Mouse (Mus musculus): ENCODE results near the gene Spindoc. TPM values are rescaled to one million over a fixed set of nuclear protein-coding genes. Genes with fewer than 3 reads are reported as not detected.

The Spindoc gene
- polyA plus RNA-seq, 1 experiment from 2014 or later, result 14.2 TPM

GRCm38 (mm10) chr19:7314976-7315586 lies 67.7 kb downstream of the Spindoc start:
- Histone ChIP-seq H3K27me3 (ENCODE audit: control insufficient read depth, insufficient read depth, low read length) (no peaks in the 10 kb centered on the region), H3K27ac (replicated peaks) (no peak overlapping the region), H3K36me3 (ENCODE audit: control insufficient read depth, insufficient read depth, low read length) (no peaks in the 10 kb centered on the region), H3K4me1 (replicated peaks; ENCODE audit: control insufficient read depth, insufficient read depth) (peaks cover 9% of the 10 kb centered on the region), H3K4me3 (ENCODE audit: low read depth, low read length) (no peak overlapping the region), H3K9ac (ENCODE audit: low read length) (no peak overlapping the region), H3K4me2 (replicated peaks; ENCODE audit: low read depth) (no peak overlapping the region), H3K9me3 (ENCODE audit: control insufficient read depth, low read length) (no peaks in the 10 kb centered on the region)
- ATAC-seq (ENCODE audit: low FRiP score, low TSS enrichment) (no peak), DNase-seq (ENCODE audit: low spot score) (no peak)
- TF ChIP-seq EP300 (optimal IDR thresholded peaks at IDR 0.05) (no peak), CTCF (IDR thresholded peaks at IDR 0.05; ENCODE audit: low read depth) (no peak)
- 63% methylated on average over 8 of the region's 8 CpGs for WGBS

GRCm38 (mm10) chr19:7313660-7314059 lies 69.1 kb downstream of the Spindoc start:
- WGBS, result 62% methylated on average over 2 of the region's 2 CpGs

DNA sequence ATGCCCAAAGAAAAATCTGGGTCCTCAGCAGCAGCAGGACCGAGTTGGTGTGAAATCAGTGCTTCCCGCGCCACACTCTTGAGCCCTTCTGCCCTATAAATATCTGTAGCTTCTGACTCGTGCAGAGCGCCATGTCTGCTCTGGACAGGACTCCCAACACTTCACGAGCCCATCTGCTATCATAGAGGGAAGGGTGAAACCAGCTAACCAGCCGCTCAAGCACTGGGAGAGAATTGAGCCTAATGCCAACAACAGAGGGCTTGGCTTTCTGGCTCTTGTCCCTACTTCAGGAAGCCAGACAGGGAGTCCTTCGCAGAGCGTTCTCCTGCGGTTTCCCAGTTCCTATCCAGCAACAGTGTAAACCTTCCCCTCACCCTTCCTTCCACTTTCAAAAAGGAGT lies 71.5 kb downstream of the Spindoc start:
- no peaks in the 10 kb centered on the region for H3K36me3 ChIP-seq (ENCODE audit: control insufficient read depth, insufficient read depth, low read length)
- no peak for ATAC-seq (ENCODE audit: low FRiP score, low TSS enrichment)
- peak; percentile 41 for DNase-seq (ENCODE audit: low spot score)
- TF ChIP-seq CTCF (IDR thresholded peaks at IDR 0.05; ENCODE audit: low read depth), result no peak
- no peak for TF ChIP-seq EP300 (optimal IDR thresholded peaks at IDR 0.05)
- H3K4me2 ChIP-seq (replicated peaks; ENCODE audit: low read depth), result peak overlapping the region; percentile 37
- H3K27ac ChIP-seq (replicated peaks), result peak overlapping the region; percentile 94
- no peaks in the 10 kb centered on the region for H3K9me3 ChIP-seq (ENCODE audit: control insufficient read depth, low read length)
- peak overlapping the region; percentile 39 for H3K9ac ChIP-seq (ENCODE audit: low read length)
- WGBS, result 20% methylated on average over 10 of the region's 10 CpGs
- H3K4me1 ChIP-seq (replicated peaks; ENCODE audit: control insufficient read depth, insufficient read depth), result peaks cover 25% of the 10 kb centered on the region
- no peaks in the 10 kb centered on the region for H3K27me3 ChIP-seq (ENCODE audit: control insufficient read depth, insufficient read depth, low read length)
- H3K4me3 ChIP-seq (ENCODE audit: low read depth, low read length), result no peak overlapping the region

More at GRCm38 (mm10) chr19:7313660-7314059, 69.1 kb downstream of the Spindoc start:
- peaks cover 18% of the 10 kb centered on the region for H3K4me1 ChIP-seq (replicated peaks; ENCODE audit: control insufficient read depth, insufficient read depth)
- no peaks in the 10 kb centered on the region for H3K36me3 ChIP-seq (ENCODE audit: control insufficient read depth, insufficient read depth, low read length)
- no peak overlapping the region for H3K4me2 ChIP-seq (replicated peaks; ENCODE audit: low read depth)
- no peak overlapping the region for H3K4me3 ChIP-seq (ENCODE audit: low read depth, low read length)
- ATAC-seq (ENCODE audit: low FRiP score, low TSS enrichment), result no peak
- H3K27ac ChIP-seq (replicated peaks), result peak overlapping the region; percentile 63; the same call in 1 of the 2 replicates
- no peaks in the 10 kb centered on the region for H3K27me3 ChIP-seq (ENCODE audit: control insufficient read depth, insufficient read depth, low read length)
- TF ChIP-seq EP300 (optimal IDR thresholded peaks at IDR 0.05) (no peak), CTCF (IDR thresholded peaks at IDR 0.05; ENCODE audit: low read depth) (no peak)
- no peaks in the 10 kb centered on the region for H3K9me3 ChIP-seq (ENCODE audit: control insufficient read depth, low read length)
- DNase-seq (ENCODE audit: low spot score), result no peak
- no peak overlapping the region for H3K9ac ChIP-seq (ENCODE audit: low read length)

GRCm38 (mm10) chr19:7310704-7311103 lies 72.1 kb downstream of the Spindoc start:
- ATAC-seq (ENCODE audit: low FRiP score, low TSS enrichment), result peak; percentile 90
- H3K4me2 ChIP-seq (replicated peaks; ENCODE audit: low read depth), result no peak overlapping the region

GRCm38 (mm10) chr19:7309738-7310330 lies 73.0 kb downstream of the Spindoc start:
- Histone ChIP-seq H3K27ac (replicated peaks) (peak overlapping the region; percentile 94), H3K9ac (ENCODE audit: low read length) (no peak overlapping the region), H3K4me2 (replicated peaks; ENCODE audit: low read depth) (no peak overlapping the region), H3K9me3 (ENCODE audit: control insufficient read depth, low read length) (no peaks in the 10 kb centered on the region), H3K4me1 (replicated peaks; ENCODE audit: control insufficient read depth, insufficient read depth) (peaks cover 26% of the 10 kb centered on the region), H3K27me3 (ENCODE audit: control insufficient read depth, insufficient read depth, low read length) (no peaks in the 10 kb centered on the region), H3K4me3 (ENCODE audit: low read depth, low read length) (no peak overlapping the region), H3K36me3 (ENCODE audit: control insufficient read depth, insufficient read depth, low read length) (no peaks in the 10 kb centered on the region)
- ATAC-seq (ENCODE audit: low FRiP score, low TSS enrichment), result no peak
- no peak for DNase-seq (ENCODE audit: low spot score)
- TF ChIP-seq EP300 (optimal IDR thresholded peaks at IDR 0.05), result no peak
- TF ChIP-seq CTCF (IDR thresholded peaks at IDR 0.05; ENCODE audit: low read depth), result no peak
- 47% methylated on average over 2 of the region's 2 CpGs for WGBS

More at GRCm38 (mm10) chr19:7310704-7311103, 72.1 kb downstream of the Spindoc start:
- Histone ChIP-seq H3K9ac (ENCODE audit: low read length) (0 out of 2 replicates have a peak overlapping the region, but pooled peaks have one; percentile 18), H3K27ac (replicated peaks) (peak overlapping the region; percentile 94), H3K4me3 (ENCODE audit: low read depth, low read length) (no peak overlapping the region), H3K9me3 (ENCODE audit: control insufficient read depth, low read length) (no peaks in the 10 kb centered on the region), H3K4me1 (replicated peaks; ENCODE audit: control insufficient read depth, insufficient read depth) (peaks cover 25% of the 10 kb centered on the region), H3K36me3 (ENCODE audit: control insufficient read depth, insufficient read depth, low read length) (no peaks in the 10 kb centered on the region), H3K27me3 (ENCODE audit: control insufficient read depth, insufficient read depth, low read length) (no peaks in the 10 kb centered on the region)
- peak; percentile 54 for TF ChIP-seq CTCF (IDR thresholded peaks at IDR 0.05; ENCODE audit: low read depth)
- TF ChIP-seq EP300 (optimal IDR thresholded peaks at IDR 0.05), result peak; percentile 87
- 22% methylated on average over 5 of the region's 5 CpGs for WGBS
- peak; percentile 94 for DNase-seq (ENCODE audit: low spot score)

All from stomach, postnatal 0 days (tissue).